Mouse (Mus musculus): ENCODE measurements around the gene Plin4. TPM values are rescaled to one million over a fixed set of nuclear protein-coding genes. Genes with fewer than 3 reads are reported as not detected.

The Plin4 gene
- total RNA-seq, 2 experiments from 2014 or later: 255 to 281 TPM

- TF ChIP-seq CTCF (IDR thresholded peaks at IDR 0.05): no peak
- intact Hi-C loops (cut with DNase I): no loop called here
- DNase-seq: no peak
- no peak overlapping the region for H3K27ac ChIP-seq
- H3K4me3 ChIP-seq: no peak overlapping the region
Measured at GRCm38 (mm10) chr17:56062081-56062480, 47.5 kb downstream of the Plin4 start.

- TF ChIP-seq CTCF (IDR thresholded peaks at IDR 0.05): peak; percentile 26
- H3K4me3 ChIP-seq: peak overlapping the region; percentile 30; the same call in 1 of the 2 replicates
Measured at GRCm38 (mm10) chr17:56057381-56058120, 52.1 kb downstream of the Plin4 start.

GRCm38 (mm10) chr17:56055945-56056678, 53.5 kb downstream of the Plin4 start:
- TF ChIP-seq CTCF (IDR thresholded peaks at IDR 0.05): no peak
- intact Hi-C loops (cut with DNase I): no loop called here
- H3K4me3 ChIP-seq: no peak overlapping the region
- no peak for DNase-seq
- no peak overlapping the region for H3K27ac ChIP-seq

More at GRCm38 (mm10) chr17:56057381-56058120, 52.1 kb downstream of the Plin4 start:
- DNase-seq: no peak
- intact Hi-C loops (cut with DNase I): no loop called here
- peak overlapping the region; percentile 53 for H3K27ac ChIP-seq

- no peak for DNase-seq
- intact Hi-C loops (cut with DNase I): no loop called here
Measured at GRCm38 (mm10) chr17:56054938-56055337, 54.7 kb downstream of the Plin4 start.

GRCm38 (mm10) chr17:56051369-56051768, 58.2 kb downstream of the Plin4 start:
- no peak for DNase-seq
- no peak overlapping the region for H3K4me3 ChIP-seq
- intact Hi-C loops (cut with DNase I): no loop called here
- H3K27ac ChIP-seq: no peak overlapping the region
- TF ChIP-seq CTCF (IDR thresholded peaks at IDR 0.05): no peak

More at GRCm38 (mm10) chr17:56054938-56055337, 54.7 kb downstream of the Plin4 start:
- no peak for TF ChIP-seq CTCF (IDR thresholded peaks at IDR 0.05)
- Histone ChIP-seq H3K27ac (no peak overlapping the region), H3K4me3 (no peak overlapping the region)

Other genes with a start within 250 kb of the Plin4 start
- gene Zfp119a, start 230.9 kb downstream of the Plin4 start, total RNA-seq (2021): 1 to 10 TPM; 3.8 to 4.9 TPM
- 1 to 10 TPM; 2.9 to 3.8 TPM for gene Zfp959, start 217.7 kb downstream of the Plin4 start, total RNA-seq (2021)
- 1 to 10 TPM; 2.9 to 4.1 TPM for gene Zfp119b, start 160.3 kb downstream of the Plin4 start, total RNA-seq (2021)
- gene Ebi3, start 157.2 kb downstream of the Plin4 start, total RNA-seq (2021): under 1 TPM; 0.20 to 0.39 TPM
- gene Yju2, start 150.7 kb downstream of the Plin4 start, total RNA-seq (2021): 10 to 100 TPM in 1 of 2 experiments, 1 to 10 TPM in 1; 8.3 to 10.2 TPM
- under 1 TPM in 1 of 2 experiments, not detected in 1; 0.47 TPM for gene Shd, start 139.3 kb downstream of the Plin4 start, total RNA-seq (2021)
- gene Fsd1, start 123.3 kb downstream of the Plin4 start, total RNA-seq (2021): not detected
- 1 to 10 TPM; 2.6 to 3.1 TPM for gene Stap2, start 104.2 kb downstream of the Plin4 start, total RNA-seq (2021)
- 10 to 100 TPM; 41.2 to 41.6 TPM for gene Mpnd, start 104.1 kb downstream of the Plin4 start, total RNA-seq (2021)
- gene Sh3gl1, start 73.2 kb downstream of the Plin4 start, total RNA-seq (2021): 1 to 10 TPM; 8.7 to 9.5 TPM
- under 1 TPM; 0.46 to 0.59 TPM for gene Chaf1a, start 69.4 kb downstream of the Plin4 start, total RNA-seq (2021)
- gene Ubxn6, start 34.8 kb downstream of the Plin4 start, total RNA-seq (2021): 10 to 100 TPM; 55.6 to 64.3 TPM
- 10 to 100 TPM; 23.8 to 26.3 TPM for gene Hdgfl2, start 30.2 kb downstream of the Plin4 start, total RNA-seq (2021)
- gene Plin5, start 7.8 kb upstream of the Plin4 start, total RNA-seq (2021): 10 to 100 TPM; 22.9 to 55.7 TPM
- gene Lrg1, start 12.2 kb upstream of the Plin4 start, total RNA-seq (2021): 10 to 100 TPM; 13.2 to 25.5 TPM
- gene Sema6b, start 30.5 kb upstream of the Plin4 start, total RNA-seq (2021): 1 to 10 TPM; 1.9 to 3.2 TPM
- gene Tnfaip8l1, start 52.7 kb upstream of the Plin4 start, total RNA-seq (2021): under 1 TPM; 0.25 to 0.43 TPM
- gene Mydgf, start 74.1 kb upstream of the Plin4 start, total RNA-seq (2021): 10 to 100 TPM; 17.0 to 17.7 TPM
- 10 to 100 TPM; 34.0 to 43.2 TPM for gene Dpp9, start 109.1 kb upstream of the Plin4 start, total RNA-seq (2021)
- 100 to 1,000 TPM; 165 to 176 TPM for gene Fem1a, start 147.0 kb upstream of the Plin4 start, total RNA-seq (2021)
- gene Ticam1, start 167.0 kb upstream of the Plin4 start, total RNA-seq (2021): 1 to 10 TPM; 2.7 to 3.4 TPM
- gene Plin3, start 183.1 kb upstream of the Plin4 start, total RNA-seq (2021): 10 to 100 TPM; 42.4 to 75.0 TPM
- not detected for gene Arrdc5, start 190.5 kb upstream of the Plin4 start, total RNA-seq (2021)
- 1 to 10 TPM; 1.3 to 2.1 TPM for gene Uhrf1, start 193.5 kb upstream of the Plin4 start, total RNA-seq (2021)
- gene Kdm4b, start 216.3 kb upstream of the Plin4 start, total RNA-seq (2021): 10 to 100 TPM; 25.6 to 27.3 TPM

Data from gastrocnemius, adult 2 months (tissue).